In the genomic region with DNA sequence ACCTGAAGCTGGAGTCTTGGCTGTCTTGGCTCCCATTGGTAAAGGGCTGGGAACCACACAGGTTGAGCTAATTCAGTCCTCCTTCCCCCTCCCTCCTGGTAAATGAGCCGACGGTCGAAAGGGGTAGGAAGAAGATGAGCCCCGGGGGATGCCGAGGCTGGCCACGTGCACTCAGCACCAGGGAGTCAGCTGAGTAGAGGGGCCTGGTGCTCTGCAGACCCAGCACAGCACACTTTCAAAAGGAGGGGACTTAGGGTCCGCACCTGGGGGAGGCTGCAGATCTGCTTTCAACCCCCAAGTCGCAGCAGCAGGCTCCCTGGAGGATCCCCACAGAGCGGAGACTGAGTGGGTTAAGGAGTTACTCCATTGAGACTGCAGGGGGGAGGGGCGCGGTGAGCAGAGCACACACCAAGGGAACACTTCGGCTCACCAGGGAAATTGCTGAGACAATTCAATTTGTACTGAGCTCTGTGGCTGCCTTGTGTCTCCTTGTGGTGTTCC, we compare ENCODE assay signal across 7 mouse cellular contexts. TPM values are rescaled to one million over a fixed set of nuclear protein-coding genes. Genes with fewer than 3 reads are reported as not detected.
DNase-seq lines count a peak whose midpoint lies in the region; ATAC-seq and TF ChIP-seq lines count a peak whose summit lies in the region.

No protein-coding gene starts in this region.

- no peak overlapping the region for H3K4me3 ChIP-seq in lung, embryonic 14.5 days (ENCODE audit: low read depth, low read length)
- H3K4me3 ChIP-seq in hindbrain, postnatal 0 days (ENCODE audit: low read length), result 0 out of 2 replicates have a peak overlapping the region, but pooled peaks have one; percentile 76
- H3K4me3 ChIP-seq in olfactory bulb, adult 2 months (ENCODE audit: insufficient read depth, low read depth, low read length), result peak overlapping the region; percentile 9; the same call in 1 of the 2 replicates

- no peak for TF ChIP-seq CTCF in lung, embryonic 14.5 days (IDR thresholded peaks at IDR 0.05; ENCODE audit: low read depth)
- peak; percentile 41 for TF ChIP-seq CTCF in hindbrain, postnatal 0 days (IDR thresholded peaks at IDR 0.05; ENCODE audit: low read depth)
- TF ChIP-seq CTCF in olfactory bulb, adult 2 months (IDR thresholded peaks at IDR 0.05; ENCODE audit: insufficient read depth, low read depth, low read length), result no peak

- ATAC-seq in lung, embryonic 14.5 days (ENCODE audit: insufficient read depth), result no peak
- ATAC-seq in hindbrain, postnatal 0 days, result no peak

- H3K4me2 ChIP-seq in lung, embryonic 14.5 days, result peak overlapping the region; percentile 97
- H3K4me2 ChIP-seq in hindbrain, postnatal 0 days (ENCODE audit: low read depth, low read length), result peak overlapping the region; percentile 79

- H3K36me3 ChIP-seq in lung, embryonic 14.5 days (ENCODE audit: insufficient read depth), result no peaks in the 10 kb centered on the region
- no peaks in the 10 kb centered on the region for H3K36me3 ChIP-seq in hindbrain, postnatal 0 days (ENCODE audit: insufficient read depth, low read length)

- H3K4me1 ChIP-seq in lung, embryonic 14.5 days (ENCODE audit: insufficient read depth), result peaks cover 26% of the 10 kb centered on the region
- peaks cover 14% of the 10 kb centered on the region for H3K4me1 ChIP-seq in hindbrain, postnatal 0 days (ENCODE audit: insufficient read depth, low read length)
- H3K4me1 ChIP-seq in olfactory bulb, adult 2 months (ENCODE audit: control insufficient read depth, insufficient read depth, low read length), result peaks cover 39% of the 10 kb centered on the region

- H3K9me3 ChIP-seq in lung, embryonic 14.5 days (ENCODE audit: low read depth, low read length), result no peaks in the 10 kb centered on the region
- no peaks in the 10 kb centered on the region for H3K9me3 ChIP-seq in hindbrain, postnatal 0 days (ENCODE audit: low read length)

- peaks cover 5% of the 10 kb centered on the region; the same call in 1 of the 2 replicates for H3K27me3 ChIP-seq in lung, embryonic 14.5 days (ENCODE audit: insufficient read depth, low read length)
- no peaks in the 10 kb centered on the region for H3K27me3 ChIP-seq in hindbrain, postnatal 0 days (ENCODE audit: insufficient read depth, low read length)

- 5% methylated on average over 12 of the region's 12 CpGs for WGBS in lung, embryonic 14.5 days
- 2% methylated on average over 12 of the region's 12 CpGs for WGBS in hindbrain, postnatal 0 days
- 15% methylated on average over 12 of the region's 12 CpGs for WGBS in olfactory bulb, adult 2 months

- H3K27ac ChIP-seq in lung, embryonic 14.5 days (ENCODE audit: low read depth), result no peak overlapping the region
- peak overlapping the region; percentile 95 for H3K27ac ChIP-seq in hindbrain, postnatal 0 days
- H3K27ac ChIP-seq in olfactory bulb, adult 2 months (ENCODE audit: insufficient read depth, low read depth, low read length), result no peak overlapping the region

- peak overlapping the region; percentile 20 for H3K9ac ChIP-seq in lung, embryonic 14.5 days
- no peak overlapping the region for H3K9ac ChIP-seq in hindbrain, postnatal 0 days (replicated peaks; ENCODE audit: low read length)

- peak; percentile 51 for DNase-seq in lung, embryonic 14.5 days
- no peak for DNase-seq in lung, adult 18-20 months
- DNase-seq in embryo, embryonic 9.5 days (ENCODE audit: extremely low spot score), result peak; percentile 55
- peak; percentile 63 for DNase-seq in hindbrain, postnatal 0 days (ENCODE audit: low spot score)
- no peak for DNase-seq in B cell, adult 2 months
- no peak for DNase-seq in adrenal gland, postnatal 4 days (ENCODE audit: low spot score in 2 of 2)

- TF ChIP-seq POLR2A in olfactory bulb, adult 2 months (IDR thresholded peaks at IDR 0.05; ENCODE audit: insufficient read depth, low read depth, low read length), result no peak

RNA-seq across cellular contexts. Expression of a gene that starts 2.2 kb away (rescaled TPM):
- polyA plus RNA-seq in lung, embryonic 14.5 days (2014; fragmentation: Nextera tagmentation; extraction: Ambion mirVana), result 8.3 and 8.6 TPM in 2 replicates
- 86.3 and 94.7 TPM in 2 replicates for total RNA-seq in hindbrain, postnatal 0 days (2014; rRNA removed)
- polyA plus RNA-seq in hindbrain, postnatal 0 days (2015; fragmentation: Nextera tagmentation; extraction: Ambion mirVana), result 16.9 and 17.0 TPM in 2 replicates
- polyA plus RNA-seq in olfactory bulb, adult 2 months (2012; ENCODE audit: insufficient read depth, insufficient read length, low replicate concordance, missing spikeins), result not detected in 2 replicates
- 10 to 100 TPM; 29.6 to 29.9 TPM for total RNA-seq in adrenal gland, postnatal 4 days (2021)

RNA-seq across cellular contexts. Expression of a gene that starts 28.7 kb away (rescaled TPM):
- 0.76 and 0.82 TPM in 2 replicates for polyA plus RNA-seq in lung, embryonic 14.5 days (2014; fragmentation: Nextera tagmentation; extraction: Ambion mirVana)
- 10.2 and 10.8 TPM in 2 replicates for total RNA-seq in hindbrain, postnatal 0 days (2014; rRNA removed)
- 2.8 and 3.2 TPM in 2 replicates for polyA plus RNA-seq in hindbrain, postnatal 0 days (2015; fragmentation: Nextera tagmentation; extraction: Ambion mirVana)
- not detected in 2 replicates for polyA plus RNA-seq in olfactory bulb, adult 2 months (2012; ENCODE audit: insufficient read depth, insufficient read length, low replicate concordance, missing spikeins)
- total RNA-seq in adrenal gland, postnatal 4 days (2021), result 1 to 10 TPM; 1.1 to 1.3 TPM

RNA-seq across cellular contexts. Expression of a gene that starts 56.8 kb away (rescaled TPM):
- polyA plus RNA-seq in lung, embryonic 14.5 days (2014; fragmentation: Nextera tagmentation; extraction: Ambion mirVana), result 3.9 and 4.4 TPM in 2 replicates
- 36.3 and 39.8 TPM in 2 replicates for total RNA-seq in hindbrain, postnatal 0 days (2014; rRNA removed)
- polyA plus RNA-seq in hindbrain, postnatal 0 days (2015; fragmentation: Nextera tagmentation; extraction: Ambion mirVana), result 46.2 and 49.7 TPM in 2 replicates
- polyA plus RNA-seq in olfactory bulb, adult 2 months (2012; ENCODE audit: insufficient read depth, insufficient read length, low replicate concordance, missing spikeins), result not detected in 2 replicates
- 1 to 10 TPM; 4.9 to 7.1 TPM for total RNA-seq in adrenal gland, postnatal 4 days (2021)

Comparison
In these comparisons a context has a peak if more than half of its experiments do, and no peak if none do; other contexts are left out.
1. DNase-seq: peak in lung, embryonic 14.5 days (single experiment), embryo, embryonic 9.5 days (single experiment) and hindbrain, postnatal 0 days (single experiment); none in lung, adult 18-20 months (0 of 2), B cell, adult 2 months (0 of 2) and adrenal gland, postnatal 4 days (0 of 2).